Mouse (Mus musculus): ENCODE results near the gene Plxnb2.

DNA sequence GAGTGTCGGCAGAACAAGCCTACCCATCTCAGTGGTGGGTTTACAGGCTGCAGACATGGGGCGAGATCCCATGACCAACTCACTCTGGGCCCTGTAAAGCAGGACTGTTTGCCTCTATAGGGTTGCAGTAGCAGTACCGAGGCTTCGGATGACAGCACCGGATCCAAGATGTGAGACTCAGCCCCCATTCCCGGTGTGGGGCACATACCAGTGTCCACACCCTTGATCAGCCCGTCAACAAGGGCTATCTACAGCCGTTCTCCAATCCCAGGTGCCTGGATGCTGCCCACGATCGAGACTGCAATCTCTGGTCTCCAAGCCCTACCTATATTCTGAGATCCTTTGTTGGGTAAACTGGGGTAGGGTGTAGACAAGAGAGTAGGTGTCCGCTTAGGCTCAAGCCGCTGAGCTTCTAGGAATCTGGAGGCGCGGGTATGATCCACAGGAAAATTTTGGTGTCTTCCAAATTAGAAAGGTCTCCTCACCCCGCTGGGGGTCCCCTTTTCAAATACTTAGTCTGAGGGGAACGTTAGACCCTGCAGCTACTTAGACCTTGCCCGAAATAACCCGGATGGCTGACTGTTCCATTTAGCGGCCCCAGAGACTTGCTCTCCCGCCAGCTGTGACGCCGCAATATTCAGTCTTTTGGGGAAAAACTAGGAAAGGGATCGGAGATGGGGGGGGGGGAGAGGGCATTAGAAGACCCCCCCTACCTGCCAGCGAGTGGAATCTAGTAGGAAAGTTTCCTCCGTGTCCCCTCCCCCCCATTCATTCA lies 31.9 kb downstream of the Plxnb2 start:
- TF ChIP-seq CTCF (IDR thresholded peaks at IDR 0.05; ENCODE audit: control insufficient read depth, insufficient read depth, insufficient replicate concordance, low read depth, low read length) (no peak), POLR2A (IDR thresholded peaks at IDR 0.05; ENCODE audit: control insufficient read depth, low read depth, low read length) (no peak)

All from testis, adult 2 months (tissue).